Mouse (Mus musculus): ENCODE data around the gene Fam229a.

GRCm38 (mm10) chr4:129518519-129518918 is 27.5 kb downstream of the Fam229a start:
- TF ChIP-seq CTCF (IDR thresholded peaks at IDR 0.05; ENCODE audit: low read depth), result no peak
- TF ChIP-seq EP300 (IDR thresholded peaks at IDR 0.05; ENCODE audit: low read depth), result no peak
